Mouse (Mus musculus) lung, embryonic 14.5 days (tissue): ENCODE data around the gene Tex21. TPM values are rescaled to one million over a fixed set of nuclear protein-coding genes. Genes with fewer than 3 reads are reported as not detected.
A peak's percentile ranks its signal among the peaks of the same experiment; 100 is the strongest.
"Not testable (repeated sequence)": the region's sequence is repeated elsewhere in the genome, so short reads cannot be mapped to it uniquely, and the experiment has no call there.

Source experiments
- ATAC-seq: fragments of 200-750 bp; cut with Nextera tagmentation; 2 replicates; pipeline ENCODE4 v1.8.0; 2017; ENCODE audit warnings: mild to moderate bottlenecking, moderate TSS enrichment, moderate library complexity; ENCODE audit not compliant: insufficient read depth
- DNase-seq: peaks from one replicate; pipeline ENCODE4 v3.0.0-alpha.2; 2015
- H3K27ac ChIP-seq: fragments of 300-500 bp; sonication (generic); 2 replicates; pipeline ENCODE4 v1.5.1; 2014; ENCODE audit warnings: low read depth, mild to moderate bottlenecking, moderate library complexity
- H3K27me3 ChIP-seq: fragments of 300-500 bp; sonication (generic); 2 replicates; pipeline ENCODE4 v1.6.1; 2014; ENCODE audit warnings: low read length, control low read depth; ENCODE audit not compliant: insufficient read depth
- H3K36me3 ChIP-seq: fragments of 300-500 bp; sonication (generic); 2 replicates; pipeline ENCODE4 v1.6.1; 2014; ENCODE audit warnings: control low read depth; ENCODE audit not compliant: insufficient read depth
- H3K4me1 ChIP-seq: fragments of 300-500 bp; sonication (generic); 2 replicates; pipeline ENCODE4 v1.6.1; 2014; ENCODE audit warnings: antibody characterized with exemption, control low read depth; ENCODE audit not compliant: insufficient read depth
- H3K4me2 ChIP-seq: fragments of 300-500 bp; sonication (generic); 2 replicates; pipeline ENCODE4 v1.6.1; 2014; ENCODE audit warnings: mild to moderate bottlenecking
- H3K4me3 ChIP-seq: fragments of 300-500 bp; sonication (generic); 2 replicates; pipeline ENCODE4 v1.5.1; 2014; ENCODE audit warnings: low read depth, low read length
- H3K9ac ChIP-seq: fragments of 300-500 bp; sonication (generic); 2 replicates; pipeline ENCODE4 v1.6.1; 2014
- H3K9me3 ChIP-seq: fragments of 300-500 bp; sonication (generic); 2 replicates; pipeline ENCODE4 v1.6.1; 2016; ENCODE audit warnings: low read depth, low read length, control low read depth
- CTCF ChIP-seq: IDR thresholded peaks from 2 replicates; pipeline ENCODE4 v1.5.1; 2016; ENCODE audit warnings: antibody characterized with exemption, low read depth
- WGBS: fragments of 180-500 bp; shearing (Covaris S2); extraction: QIAGEN DNeasy Blood & Tissue Kit; methylation state at CpG from one replicate; pipeline ENCODE4 v1.1.7; 2014; 5-methylcytosine and 5-hydroxymethylcytosine counted together
- polyA plus RNA-seq: library from polyadenylated mRNA; unstranded; fragments of >200 nt; fragmentation: Nextera tagmentation; extraction: Ambion mirVana; gene quantifications from 2 replicates; pipeline ENCODE4 v1.2.1, GENCODE M21; 2014

Tex21 gene
- polyA plus RNA-seq, 1 experiment from 2014 or later = not detected

GRCm38 (mm10) chr12:76230644-76231043 lies 15.9 kb downstream of the Tex21 start:
- no peak for TF ChIP-seq CTCF
- H3K9me3 ChIP-seq = no peaks in the 10 kb centered on the region
- WGBS = 73% methylated on average over 6 of the region's 6 CpGs
- no peaks in the 10 kb centered on the region for H3K27me3 ChIP-seq
- H3K27ac ChIP-seq = no peak overlapping the region
- no peak for ATAC-seq
- H3K36me3 ChIP-seq = no peaks in the 10 kb centered on the region
- H3K9ac ChIP-seq = no peak overlapping the region
- no peak for DNase-seq
- H3K4me3 ChIP-seq = no peak overlapping the region
- H3K4me1 ChIP-seq = 0 out of 2 replicates have a peak, but pooled peaks cover 3% of the 10 kb centered on the region
- H3K4me2 ChIP-seq = no peak overlapping the region

- 50% methylated on average over 2 of the region's 8 CpGs for WGBS
Observed at GRCm38 (mm10) chr12:76222104-76222503, 24.4 kb downstream of the Tex21 start.

GRCm38 (mm10) chr12:76216716-76217115 lies 29.8 kb downstream of the Tex21 start:
- Histone ChIP-seq H3K9ac (no peak overlapping the region), H3K4me2 (no peak overlapping the region), H3K4me1 (no peaks in the 10 kb centered on the region), H3K9me3 (no peaks in the 10 kb centered on the region), H3K27ac (no peak overlapping the region), H3K36me3 (no peaks in the 10 kb centered on the region), H3K27me3 (no peaks in the 10 kb centered on the region), H3K4me3 (no peak overlapping the region)
- TF ChIP-seq CTCF = no peak
- WGBS = 60% methylated on average over 11 of the region's 11 CpGs
- ATAC-seq (no peak), DNase-seq (peak; percentile 39)

More at GRCm38 (mm10) chr12:76222104-76222503, 24.4 kb downstream of the Tex21 start:
- not testable (repeated sequence) for H3K9ac ChIP-seq, H3K4me3 ChIP-seq, H3K9me3 ChIP-seq, H3K4me1 ChIP-seq, DNase-seq, H3K36me3 ChIP-seq, H3K27me3 ChIP-seq, H3K4me2 ChIP-seq, H3K27ac ChIP-seq, ATAC-seq

- Histone ChIP-seq H3K4me3 (no peak overlapping the region), H3K9me3 (no peaks in the 10 kb centered on the region), H3K4me2 (no peak overlapping the region), H3K27me3 (no peaks in the 10 kb centered on the region), H3K9ac (no peak overlapping the region), H3K36me3 (no peaks in the 10 kb centered on the region), H3K27ac (no peak overlapping the region), H3K4me1 (no peaks in the 10 kb centered on the region)
- WGBS = 27% methylated on average over 5 of the region's 5 CpGs
- no peak for DNase-seq
- ATAC-seq = no peak
- no peak for TF ChIP-seq CTCF
Observed at GRCm38 (mm10) chr12:76215121-76215520, 31.4 kb downstream of the Tex21 start.

GRCm38 (mm10) chr12:76209429-76209974 lies 37.0 kb downstream of the Tex21 start:
- H3K27ac ChIP-seq = no peak overlapping the region
- no peaks in the 10 kb centered on the region for H3K27me3 ChIP-seq
- no peak overlapping the region for H3K9ac ChIP-seq
- no peak for DNase-seq
- no peaks in the 10 kb centered on the region for H3K9me3 ChIP-seq
- H3K36me3 ChIP-seq = no peaks in the 10 kb centered on the region
- TF ChIP-seq CTCF = no peak
- H3K4me1 ChIP-seq = no peaks in the 10 kb centered on the region
- H3K4me3 ChIP-seq = no peak overlapping the region
- 91% methylated on average over 5 of the region's 5 CpGs for WGBS
- no peak for ATAC-seq
- H3K4me2 ChIP-seq = no peak overlapping the region

- no peaks in the 10 kb centered on the region for H3K27me3 ChIP-seq
- no peak overlapping the region for H3K9ac ChIP-seq
- DNase-seq (no peak), ATAC-seq (no peak)
- no peaks in the 10 kb centered on the region for H3K9me3 ChIP-seq
- no peaks in the 10 kb centered on the region for H3K36me3 ChIP-seq
- no peak overlapping the region for H3K4me2 ChIP-seq
- H3K4me1 ChIP-seq = no peaks in the 10 kb centered on the region
- TF ChIP-seq CTCF = no peak
- WGBS = 75% methylated on average over 4 of the region's 4 CpGs
- no peak overlapping the region for H3K27ac ChIP-seq
- H3K4me3 ChIP-seq = no peak overlapping the region
Observed at GRCm38 (mm10) chr12:76200326-76200725, 46.2 kb downstream of the Tex21 start.

GRCm38 (mm10) chr12:76197071-76197470 lies 49.5 kb downstream of the Tex21 start:
- H3K36me3 ChIP-seq = no peaks in the 10 kb centered on the region
- peak overlapping the region; percentile 79 for H3K4me2 ChIP-seq
- no peak for TF ChIP-seq CTCF
- no peaks in the 10 kb centered on the region for H3K4me1 ChIP-seq
- H3K27ac ChIP-seq = no peak overlapping the region
- no peaks in the 10 kb centered on the region for H3K27me3 ChIP-seq
- no peak for DNase-seq
- 43% methylated on average over 8 of the region's 8 CpGs for WGBS
- ATAC-seq = 0 out of 2 replicates have a peak, but pooled peaks have one; percentile 36
- no peaks in the 10 kb centered on the region for H3K9me3 ChIP-seq
- no peak overlapping the region for H3K9ac ChIP-seq
- H3K4me3 ChIP-seq = no peak overlapping the region

- peak; percentile 66; the same call in 1 of the 2 replicates for ATAC-seq
- H3K27me3 ChIP-seq = no peaks in the 10 kb centered on the region
Observed at GRCm38 (mm10) chr12:76196709-76197054, 49.9 kb downstream of the Tex21 start.

More at GRCm38 (mm10) chr12:76196709-76197054, 49.9 kb downstream of the Tex21 start:
- H3K4me2 ChIP-seq = peak overlapping the region; percentile 79
- H3K4me3 ChIP-seq = peak overlapping the region; percentile 32
- TF ChIP-seq CTCF = peak; percentile 90
- H3K4me1 ChIP-seq = no peaks in the 10 kb centered on the region
- no peaks in the 10 kb centered on the region for H3K9me3 ChIP-seq
- no peak overlapping the region for H3K9ac ChIP-seq
- DNase-seq = peak; percentile 93
- WGBS = 8% methylated on average over 6 of the region's 6 CpGs
- H3K36me3 ChIP-seq = no peaks in the 10 kb centered on the region
- H3K27ac ChIP-seq = no peak overlapping the region
